Mouse (Mus musculus): Measurements from ENCODE around the gene Pgbd1.
"Not testable (repeated sequence)": the region's sequence is repeated elsewhere in the genome, so short reads cannot be mapped to it uniquely, and the experiment has no call there.

The Pgbd1 gene

GRCm38 (mm10) chr13:21440503-21441206, at the start of gene Pgbd1:
Pgbd1 (minus strand) TSS chr13:21441058.
- CTCF ChIA-PET: interaction anchor here in 2 of 4 experiments (0.6 to 1.1 kb wide), 4 partner anchors 12 to 293 kb away, joined by 3 to 12 read pairs (median 3); no protein-coding TSS in a partner anchor
- POLR2A ChIA-PET: interaction anchor here (0.5 to 3.6 kb wide), 30 partner anchors 9 to 1971 kb away, joined by 3 to 20 read pairs (median 4); partner anchors contain the start of genes Zkscan8 (in 3 of the 4), Zscan26 (in 3 of the 4), Hist1h1b (in 1 of the 4) and Hist1h4k (in 1 of the 4)

GRCm38 (mm10) chr13:21486881-21487280, 46.0 kb upstream of the Pgbd1 start:
- CTCF ChIA-PET: interaction anchor here in 1 of 4 experiments (0.6 kb wide), 2 partner anchors 12 to 30 kb away, joined by 3 to 4 read pairs; no protein-coding TSS in a partner anchor
- POLR2A ChIA-PET: interaction anchor here in 2 of 4 experiments (0.7 to 1.5 kb wide), 3 partner anchors 10 to 300 kb away, joined by 3 to 6 read pairs (median 4); partner anchors contain the start of gene Hist1h2an (in 1 of the 2)

GRCm38 (mm10) chr13:21478759-21479670, 38.2 kb upstream of the Pgbd1 start, which contains the start of the genes Zkscan4 and Gm10065:
Zkscan4 (plus strand) TSS chr13:21478907.
Gm10065 (minus strand) TSS chr13:21479441.
- ChIA-PET CTCF (interaction anchor here in 1 of 4 experiments (0.6 kb wide), 1 partner anchor 78 kb away, joined by 4 read pairs; no protein-coding TSS in a partner anchor), POLR2A (interaction anchor here in 3 of 4 experiments (0.6 to 1.4 kb wide), 8 partner anchors 11 to 143 kb away, joined by 3 to 4 read pairs (median 3); partner anchors contain the start of genes Zkscan8 (in 2 of the 3) and Nkapl (in 1 of the 3))

GRCm38 (mm10) chr13:21472427-21472826, 31.6 kb upstream of the Pgbd1 start:
- ChIA-PET POLR2A (interaction anchor here in 3 of 4 experiments (0.9 to 1.1 kb wide), 4 partner anchors 15 to 31 kb away, joined by 3 read pairs; partner anchors contain the start of genes Pgbd1 (in 1 of the 3) and Zscan26 (in 1 of the 3)), CTCF (no interaction called here)

- CTCF ChIA-PET: no interaction called here
- POLR2A ChIA-PET: no interaction called here
These were observed 28.2 kb upstream of the Pgbd1 start for GRCm38 (mm10) chr13:21469097-21469496.

- CTCF ChIA-PET: no interaction called here
- POLR2A ChIA-PET: interaction anchor here in 2 of 4 experiments (0.6 to 1.3 kb wide), 10 partner anchors 11 to 266 kb away, joined by 3 to 4 read pairs (median 3); partner anchors contain the start of genes Zkscan8 (in 2 of the 2), Gm10065 (in 1 of the 2), Hist1h4j (in 1 of the 2) and Pgbd1 (in 1 of the 2)
These were observed 27.5 kb upstream of the Pgbd1 start, which contains the start of gene Nkapl for GRCm38 (mm10) chr13:21468061-21469019. Nkapl (minus strand) TSS chr13:21468509.

- POLR2A ChIA-PET: interaction anchor here in 2 of 4 experiments (1.0 to 1.3 kb wide), 5 partner anchors 14 to 63 kb away, joined by 3 read pairs; partner anchors contain the start of genes Zkscan8 (in 1 of the 2) and Zscan26 (in 1 of the 2)
- CTCF ChIA-PET: no interaction called here
These were observed 26.5 kb upstream of the Pgbd1 start for GRCm38 (mm10) chr13:21467336-21467735.

GRCm38 (mm10) chr13:21462516-21462915, 21.7 kb upstream of the Pgbd1 start:
- POLR2A ChIA-PET: interaction anchor here (0.6 to 1.4 kb wide), 7 partner anchors 9 to 147 kb away, joined by 3 to 4 read pairs (median 3); partner anchors contain the start of genes Zkscan8 (in 1 of the 4) and Zscan26 (in 1 of the 4)
- CTCF ChIA-PET: not testable (repeated sequence)

- POLR2A ChIA-PET: interaction anchor here (0.7 to 1.6 kb wide), 8 partner anchors 15 to 330 kb away, joined by 3 to 4 read pairs (median 3); partner anchors contain the start of genes Pgbd1 (in 2 of the 4), Hist1h2an (in 1 of the 4), Hist1h2bp (in 1 of the 4) and Zkscan3 (in 1 of the 4)
These were observed 15.5 kb upstream of the Pgbd1 start for GRCm38 (mm10) chr13:21456347-21456746.

GRCm38 (mm10) chr13:21454133-21454532, 13.3 kb upstream of the Pgbd1 start:
- CTCF ChIA-PET: interaction anchor here in 1 of 4 experiments (0.7 kb wide), 1 partner anchor 56 kb away, joined by 3 read pairs; no protein-coding TSS in a partner anchor

More at GRCm38 (mm10) chr13:21456347-21456746, 15.5 kb upstream of the Pgbd1 start:
- CTCF ChIA-PET: no interaction called here

GRCm38 (mm10) chr13:21453449-21453848, 12.6 kb upstream of the Pgbd1 start, which contains the start of gene Zscan26:
Zscan26 (minus strand) TSS chr13:21453730.
- POLR2A ChIA-PET: interaction anchor here (0.7 to 2.7 kb wide), 19 partner anchors 9 to 91 kb away, joined by 3 to 20 read pairs (median 3); partner anchors contain the start of genes Pgbd1 (in 3 of the 4), Zkscan8 (in 2 of the 4), Nkapl (in 1 of the 4) and Zkscan3 (in 1 of the 4)
- CTCF ChIA-PET: interaction anchor here in 1 of 4 experiments (0.5 kb wide), 1 partner anchor 13 kb away, joined by 3 read pairs; the partner anchor contains the start of gene Pgbd1

More at GRCm38 (mm10) chr13:21454133-21454532, 13.3 kb upstream of the Pgbd1 start:
- POLR2A ChIA-PET: interaction anchor here in 3 of 4 experiments (0.6 to 2.7 kb wide), 10 partner anchors 13 to 92 kb away, joined by 3 to 20 read pairs (median 4); partner anchors contain the start of genes Pgbd1 (in 2 of the 3), Zkscan3 (in 1 of the 3), Zkscan8 (in 1 of the 3) and Zscan12 (in 1 of the 3)

- POLR2A ChIA-PET: interaction anchor here (0.7 to 2.7 kb wide), 17 partner anchors 9 to 91 kb away, joined by 3 to 20 read pairs (median 3); partner anchors contain the start of genes Pgbd1 (in 3 of the 4), Nkapl (in 1 of the 4), Zkscan3 (in 1 of the 4) and Zkscan8 (in 1 of the 4)
These were observed 12.2 kb upstream of the Pgbd1 start for GRCm38 (mm10) chr13:21453042-21453441.

GRCm38 (mm10) chr13:21447856-21448614, 7.2 kb upstream of the Pgbd1 start:
- POLR2A ChIA-PET: interaction anchor here in 3 of 4 experiments (0.6 to 0.8 kb wide), 4 partner anchors 99 to 1495 kb away, joined by 3 to 5 read pairs (median 4); no protein-coding TSS in a partner anchor
- CTCF ChIA-PET: interaction anchor here in 1 of 4 experiments (0.6 kb wide), 1 partner anchor 34 kb away, joined by 3 read pairs; no protein-coding TSS in a partner anchor

More at GRCm38 (mm10) chr13:21453042-21453441, 12.2 kb upstream of the Pgbd1 start:
- CTCF ChIA-PET: interaction anchor here in 1 of 4 experiments (0.5 kb wide), 1 partner anchor 12 kb away, joined by 3 read pairs; the partner anchor contains the start of gene Pgbd1

- ChIA-PET CTCF (interaction anchor here in 1 of 4 experiments (0.6 kb wide), 1 partner anchor 40 kb away, joined by 3 read pairs; no protein-coding TSS in a partner anchor), POLR2A (no interaction called here)
These were observed 5.9 kb upstream of the Pgbd1 start for GRCm38 (mm10) chr13:21446796-21447195.

GRCm38 (mm10) chr13:21441207-21441572, 332 bp upstream of the Pgbd1 start:
- POLR2A ChIA-PET: interaction anchor here (0.5 to 3.6 kb wide), 26 partner anchors 8 to 1970 kb away, joined by 3 to 20 read pairs (median 4); partner anchors contain the start of genes Zkscan8 (in 3 of the 4), Zscan26 (in 3 of the 4) and Nkapl (in 2 of the 4)
- CTCF ChIA-PET: interaction anchor here in 1 of 4 experiments (0.6 to 1.1 kb wide), 2 partner anchors 12 to 114 kb away, joined by 3 read pairs; no protein-coding TSS in a partner anchor

Measured in embryonic stem cell, embryonic (primary cell).